Mouse (Mus musculus) E14TG2a.4 (cell line): ENCODE data around the gene Lamc1.

Source experiments
- CTCF ChIP-seq: conservative IDR thresholded peaks from 2 replicates; pipeline ENCODE4 v1.5.1; 2014; ENCODE audit warnings: low read length
- NANOG ChIP-seq: IDR thresholded peaks from 2 replicates; pipeline ENCODE4 v1.6.1; 2014; ENCODE audit warnings: borderline replicate concordance, low read length, mixed read lengths

DNA sequence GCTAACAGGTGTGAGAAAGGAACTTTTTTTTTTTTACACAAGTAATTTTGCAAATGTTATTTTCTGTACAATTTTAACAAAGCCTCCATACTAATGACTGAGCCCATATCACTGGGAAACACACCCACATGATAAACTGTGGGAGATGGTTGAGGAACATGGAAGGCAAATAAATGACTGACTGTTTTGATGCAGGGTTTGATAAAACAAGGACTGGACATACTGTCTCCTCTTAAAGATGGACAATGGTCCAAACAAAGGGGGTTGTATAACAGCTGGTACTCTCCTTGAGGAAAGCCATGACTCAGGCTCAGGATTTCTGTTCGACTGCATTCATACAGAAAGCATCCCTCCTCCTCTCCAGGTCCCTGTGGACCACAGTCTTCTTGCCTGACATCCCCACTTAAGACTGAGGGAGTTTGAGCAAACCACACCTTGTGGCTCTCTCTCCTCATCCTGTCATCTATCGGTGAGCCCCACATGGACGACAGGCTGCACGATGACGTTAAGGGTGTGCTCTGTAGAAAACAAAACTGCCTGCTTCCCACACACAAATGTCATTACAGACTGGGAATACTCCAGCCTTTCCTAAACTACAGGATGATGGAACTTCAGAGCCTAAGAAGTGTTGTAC lies 50.1 kb downstream of the Lamc1 start:
- TF ChIP-seq CTCF (no peak), NANOG (no peak)
